Mouse (Mus musculus): ENCODE measurements at regions not wholly inside any gene's neighbourhood (a gene's known extent, or its start where the extent isn't known, plus 50 kb on each side); places are given as distances from the start of the nearest gene placed in this dataset.
A peak's percentile ranks its signal among the peaks of the same experiment; 100 is the strongest.

GRCm38 (mm10) chr11:112592411-112593020 is 189.5 kb upstream of the Sox9 start:
- DNase-seq (ENCODE audit: low spot score) = no peak

GRCm38 (mm10) chr11:112593821-112594220 is 188.2 kb upstream of the Sox9 start:
- DNase-seq (ENCODE audit: low spot score) = no peak

GRCm38 (mm10) chr11:112607359-112607758 is 174.7 kb upstream of the Sox9 start:
- peak; percentile 37 for DNase-seq (ENCODE audit: low spot score)

- no peak for DNase-seq (ENCODE audit: low spot score)
Measured at GRCm38 (mm10) chr11:112609277-112609676, 172.7 kb upstream of the Sox9 start.

GRCm38 (mm10) chr11:112611073-112611472 is 171.0 kb upstream of the Sox9 start:
- DNase-seq (ENCODE audit: low spot score) = no peak

- DNase-seq (ENCODE audit: low spot score) = no peak
Measured at GRCm38 (mm10) chr11:112615629-112616028, 166.4 kb upstream of the Sox9 start.

- no peak for DNase-seq (ENCODE audit: low spot score)
Measured at GRCm38 (mm10) chr11:112616942-112617341, 165.1 kb upstream of the Sox9 start.

- no peak for DNase-seq (ENCODE audit: low spot score)
Measured at GRCm38 (mm10) chr11:112620916-112621315, 161.1 kb upstream of the Sox9 start.

GRCm38 (mm10) chr11:112621385-112622120 is 160.5 kb upstream of the Sox9 start:
- DNase-seq (ENCODE audit: low spot score) = no peak

- no peak for DNase-seq (ENCODE audit: low spot score)
Measured at GRCm38 (mm10) chr11:112649298-112649697, 132.7 kb upstream of the Sox9 start.

- no peak for DNase-seq (ENCODE audit: low spot score)
Measured at GRCm38 (mm10) chr11:112657410-112658159, 124.4 kb upstream of the Sox9 start.

GRCm38 (mm10) chr11:112659911-112660310 is 122.1 kb upstream of the Sox9 start:
- no peak for DNase-seq (ENCODE audit: low spot score)

- no peak for DNase-seq (ENCODE audit: low spot score)
Measured at GRCm38 (mm10) chr11:112661426-112661825, 120.6 kb upstream of the Sox9 start.

- no peak for DNase-seq (ENCODE audit: low spot score)
Measured at GRCm38 (mm10) chr11:112667311-112667710, 114.7 kb upstream of the Sox9 start.

GRCm38 (mm10) chr11:112672086-112672485 is 109.9 kb upstream of the Sox9 start:
- DNase-seq (ENCODE audit: low spot score) = no peak

- no peak for DNase-seq (ENCODE audit: low spot score)
Measured at GRCm38 (mm10) chr11:112690047-112690446, 92.0 kb upstream of the Sox9 start.

- no peak for DNase-seq (ENCODE audit: low spot score)
Measured at GRCm38 (mm10) chr11:112706091-112706490, 75.9 kb upstream of the Sox9 start.

GRCm38 (mm10) chr11:112708119-112708730 is 73.8 kb upstream of the Sox9 start:
- DNase-seq (ENCODE audit: low spot score) = no peak

- DNase-seq (ENCODE audit: low spot score) = no peak
Measured at GRCm38 (mm10) chr11:112711656-112712055, 70.4 kb upstream of the Sox9 start.

- no peak for DNase-seq (ENCODE audit: low spot score)
Measured at GRCm38 (mm10) chr11:112718547-112718946, 63.5 kb upstream of the Sox9 start.

- no peak for DNase-seq (ENCODE audit: low spot score)
Measured at GRCm38 (mm10) chr11:112720652-112721051, 61.4 kb upstream of the Sox9 start.

GRCm38 (mm10) chr11:112722936-112723335 is 59.1 kb upstream of the Sox9 start:
- DNase-seq (ENCODE audit: low spot score) = no peak
